Mouse (Mus musculus) fibroblast of lung, adult 2 months (primary cell): ENCODE results near the gene Olfml1.

ENCODE experiments used
- DNase-seq: peaks from one replicate; pipeline ENCODE4 v3.0.0-alpha.2; 2011; ENCODE audit warnings: low read depth

The Olfml1 gene

GRCm38 (mm10) chr7:107567261-107567671 lies at the start of gene Olfml1:
Gene Olfml1 (plus strand): TSS chr7:107567446.
- peak; percentile 61 for DNase-seq

GRCm38 (mm10) chr7:107519256-107520025 lies 47.8 kb upstream of the Olfml1 start:
- no peak for DNase-seq

- DNase-seq, result no peak
Measured at GRCm38 (mm10) chr7:107521411-107521810, 45.8 kb upstream of the Olfml1 start.

- no peak for DNase-seq
Measured at GRCm38 (mm10) chr7:107526299-107526698, 40.9 kb upstream of the Olfml1 start.

GRCm38 (mm10) chr7:107528169-107528772 lies 39.0 kb upstream of the Olfml1 start:
- DNase-seq, result no peak

- DNase-seq, result no peak
Measured at GRCm38 (mm10) chr7:107529364-107529763, 37.9 kb upstream of the Olfml1 start.

- DNase-seq, result no peak
Measured at GRCm38 (mm10) chr7:107535311-107535710, 31.9 kb upstream of the Olfml1 start.

- no peak for DNase-seq
Measured at GRCm38 (mm10) chr7:107536516-107536915, 30.7 kb upstream of the Olfml1 start.

GRCm38 (mm10) chr7:107540034-107540433 lies 27.2 kb upstream of the Olfml1 start:
- DNase-seq, result no peak

GRCm38 (mm10) chr7:107545011-107545410 lies 22.2 kb upstream of the Olfml1 start:
- DNase-seq, result no peak

GRCm38 (mm10) chr7:107547872-107548271 lies 19.4 kb upstream of the Olfml1 start:
- DNase-seq, result no peak

GRCm38 (mm10) chr7:107553461-107553860 lies 13.8 kb upstream of the Olfml1 start:
- no peak for DNase-seq

GRCm38 (mm10) chr7:107555906-107556305 lies 11.3 kb upstream of the Olfml1 start:
- no peak for DNase-seq

- no peak for DNase-seq
Measured at GRCm38 (mm10) chr7:107560675-107561074, 6.6 kb upstream of the Olfml1 start.

GRCm38 (mm10) chr7:107561584-107561983 lies 5.7 kb upstream of the Olfml1 start:
- no peak for DNase-seq

GRCm38 (mm10) chr7:107563727-107564126 lies 3.5 kb upstream of the Olfml1 start:
- DNase-seq, result no peak

- DNase-seq, result no peak
Measured at GRCm38 (mm10) chr7:107567674-107568073, 428 bp downstream of the Olfml1 start.

GRCm38 (mm10) chr7:107568971-107569370 lies 1.7 kb downstream of the Olfml1 start:
- no peak for DNase-seq

- DNase-seq, result no peak
Measured at GRCm38 (mm10) chr7:107573856-107574255, 6.6 kb downstream of the Olfml1 start.

GRCm38 (mm10) chr7:107574276-107574675 lies 7.0 kb downstream of the Olfml1 start:
- DNase-seq, result no peak

- no peak for DNase-seq
Measured at GRCm38 (mm10) chr7:107592641-107593040, 25.4 kb downstream of the Olfml1 start.

- DNase-seq, result no peak
Measured at GRCm38 (mm10) chr7:107593904-107594303, 26.7 kb downstream of the Olfml1 start.

GRCm38 (mm10) chr7:107594325-107594856 lies 27.1 kb downstream of the Olfml1 start:
- DNase-seq, result no peak
